Mouse (Mus musculus): ENCODE measurements around the gene Aldh1a7. TPM values are rescaled to one million over a fixed set of nuclear protein-coding genes. Genes with fewer than 3 reads are reported as not detected.

The Aldh1a7 gene
- polyA plus RNA-seq (2021): 1.4 TPM

GRCm38 (mm10) chr19:20727381-20727780, at the start of gene Aldh1a7:
TSS of gene Aldh1a7 (minus strand) at chr19:20727562.
- no peaks in the 10 kb centered on the region for H3K27me3 ChIP-seq
- ATAC-seq: peak; percentile 60
- TF ChIP-seq CTCF (IDR thresholded peaks at IDR 0.05): no peak
- in situ Hi-C loops (cut with MboI; ENCODE audit: low pct_unique_long_range_greater_than_20kb): loop anchor here (10.0 kb wide), 1 partner anchor 363 kb away; no protein-coding TSS in a partner anchor
- ChIA-PET POLR2A (no interaction called here), CTCF (interaction anchor here (0.9 to 3.7 kb wide), 5 partner anchors 9 to 280 kb away, joined by 4 to 27 read pairs (median 5); no protein-coding TSS in a partner anchor)
- no peak for DNase-seq (ENCODE audit: low read depth, low spot score)

DNA sequence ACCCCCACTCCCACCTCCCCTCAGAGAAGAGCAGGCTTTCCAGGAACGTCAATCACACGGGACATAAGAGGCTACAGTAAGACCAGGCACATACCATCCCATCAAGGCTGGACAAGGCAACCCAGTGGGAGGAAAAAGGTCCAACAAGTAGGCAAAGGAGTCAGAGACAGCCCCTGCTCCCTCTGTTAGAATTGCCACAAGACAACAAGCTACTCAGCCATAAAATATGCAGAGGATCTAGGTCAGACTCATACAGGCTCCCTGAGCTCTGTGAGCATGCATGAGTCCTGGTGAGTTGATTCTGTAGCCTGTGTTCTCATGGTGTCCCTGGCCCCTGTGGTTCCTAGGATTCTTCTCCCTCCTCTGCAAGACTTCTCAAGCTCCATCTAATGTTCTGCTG, 48.3 kb upstream of the Aldh1a7 start:
- CTCF ChIA-PET: interaction anchor here (0.6 to 2.0 kb wide), 2 partner anchors 9 to 12 kb away, joined by 3 to 12 read pairs; no protein-coding TSS in a partner anchor
- no peak for ATAC-seq
- DNase-seq (ENCODE audit: low read depth, low spot score): no peak
- H3K27me3 ChIP-seq: no peaks in the 10 kb centered on the region
- in situ Hi-C loops (cut with MboI; ENCODE audit: low pct_unique_long_range_greater_than_20kb): no loop called here
- POLR2A ChIA-PET: no interaction called here
- TF ChIP-seq CTCF (IDR thresholded peaks at IDR 0.05): no peak

- no peak for DNase-seq (ENCODE audit: low read depth, low spot score)
- POLR2A ChIA-PET: interaction anchor here (0.6 kb wide), 1 partner anchor 632 kb away, joined by 3 read pairs; no protein-coding TSS in a partner anchor
- no peak for TF ChIP-seq CTCF (IDR thresholded peaks at IDR 0.05)
- CTCF ChIA-PET: no interaction called here
- no peaks in the 10 kb centered on the region for H3K27me3 ChIP-seq
- no peak for ATAC-seq
- in situ Hi-C loops (cut with MboI; ENCODE audit: low pct_unique_long_range_greater_than_20kb): no loop called here
Observed at GRCm38 (mm10) chr19:20773941-20774340, 46.6 kb upstream of the Aldh1a7 start.

- in situ Hi-C loops (cut with MboI; ENCODE audit: low pct_unique_long_range_greater_than_20kb): loop anchor here (10.0 kb wide), 2 partner anchors 309 to 399 kb away; no protein-coding TSS in a partner anchor
- ATAC-seq (no peak), DNase-seq (ENCODE audit: low read depth, low spot score) (no peak)
- ChIA-PET CTCF (interaction anchor here (0.7 to 3.0 kb wide), 19 partner anchors 11 to 401 kb away, joined by 3 to 36 read pairs (median 4); no protein-coding TSS in a partner anchor), POLR2A (interaction anchor here (0.6 to 1.0 kb wide), 2 partner anchors 405 to 416 kb away, joined by 3 read pairs; no protein-coding TSS in a partner anchor)
- TF ChIP-seq CTCF (IDR thresholded peaks at IDR 0.05): peak; percentile 60
- peaks cover 3% of the 10 kb centered on the region for H3K27me3 ChIP-seq
Observed at GRCm38 (mm10) chr19:20764214-20764613, 36.9 kb upstream of the Aldh1a7 start.

GRCm38 (mm10) chr19:20761675-20762426, 34.5 kb upstream of the Aldh1a7 start:
- in situ Hi-C loops (cut with MboI; ENCODE audit: low pct_unique_long_range_greater_than_20kb): loop anchor here (10.0 kb wide), 2 partner anchors 307 to 397 kb away; no protein-coding TSS in a partner anchor
- ATAC-seq (no peak), DNase-seq (ENCODE audit: low read depth, low spot score) (no peak)
- POLR2A ChIA-PET: no interaction called here
- H3K27me3 ChIP-seq: peaks cover 3% of the 10 kb centered on the region
- CTCF ChIA-PET: interaction anchor here (1.0 to 1.6 kb wide), 3 partner anchors 119 to 399 kb away, joined by 3 to 6 read pairs (median 3); no protein-coding TSS in a partner anchor
- TF ChIP-seq CTCF (IDR thresholded peaks at IDR 0.05): no peak

DNA sequence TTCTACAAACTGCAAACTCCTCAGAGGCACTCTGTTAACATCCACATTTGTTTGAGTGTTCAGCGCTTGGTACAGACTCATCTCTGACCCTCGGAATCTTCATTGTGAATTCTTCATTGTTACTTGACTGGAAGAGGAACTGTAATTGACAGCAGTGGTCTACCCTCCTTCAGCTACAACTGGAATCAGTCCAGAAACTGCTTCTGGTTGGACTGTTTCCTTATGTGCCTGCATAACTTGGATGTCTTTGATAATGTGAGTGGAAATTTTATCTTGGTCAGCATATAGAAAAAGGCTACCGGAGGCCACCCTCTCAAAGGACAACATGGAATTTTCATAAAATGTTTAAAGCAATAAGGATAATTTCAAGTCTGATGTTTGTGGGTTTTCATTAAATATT, 33.8 kb upstream of the Aldh1a7 start:
- ChIA-PET POLR2A (no interaction called here), CTCF (interaction anchor here (1.6 kb wide), 1 partner anchor 312 kb away, joined by 6 read pairs; no protein-coding TSS in a partner anchor)
- ATAC-seq: no peak
- in situ Hi-C loops (cut with MboI; ENCODE audit: low pct_unique_long_range_greater_than_20kb): loop anchor here (10.0 kb wide), 2 partner anchors 306 to 396 kb away; no protein-coding TSS in a partner anchor
- TF ChIP-seq CTCF (IDR thresholded peaks at IDR 0.05): no peak
- H3K27me3 ChIP-seq: peaks cover 3% of the 10 kb centered on the region
- no peak for DNase-seq (ENCODE audit: low read depth, low spot score)

DNA sequence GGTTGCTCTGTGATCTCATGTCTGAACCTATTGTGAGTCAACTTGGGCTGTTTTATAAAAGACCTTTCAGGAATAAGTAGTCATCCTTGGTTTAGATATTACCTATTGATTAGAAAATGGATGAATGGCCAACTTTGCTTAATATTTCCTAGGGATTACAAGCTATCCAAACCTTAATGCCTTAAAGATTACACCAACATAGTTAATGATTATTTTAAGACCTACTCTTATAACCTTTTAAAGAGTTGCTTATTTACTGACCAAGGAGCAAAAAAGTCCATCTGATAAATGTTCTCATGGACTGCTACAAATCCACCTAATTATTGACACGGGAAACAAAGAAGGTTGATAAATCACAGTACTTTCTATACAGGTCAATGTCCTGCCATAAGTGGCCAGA, 17.3 kb upstream of the Aldh1a7 start:
- CTCF ChIA-PET: interaction anchor here (2.1 kb wide), 1 partner anchor 20 kb away, joined by 6 read pairs; no protein-coding TSS in a partner anchor
- POLR2A ChIA-PET: interaction anchor here (0.9 kb wide), 1 partner anchor 139 kb away, joined by 3 read pairs; no protein-coding TSS in a partner anchor
- in situ Hi-C loops (cut with MboI; ENCODE audit: low pct_unique_long_range_greater_than_20kb): no loop called here
- no peak for DNase-seq (ENCODE audit: low read depth, low spot score)
- H3K27me3 ChIP-seq: peaks cover 7% of the 10 kb centered on the region
- TF ChIP-seq CTCF (IDR thresholded peaks at IDR 0.05): no peak
- ATAC-seq: no peak

DNA sequence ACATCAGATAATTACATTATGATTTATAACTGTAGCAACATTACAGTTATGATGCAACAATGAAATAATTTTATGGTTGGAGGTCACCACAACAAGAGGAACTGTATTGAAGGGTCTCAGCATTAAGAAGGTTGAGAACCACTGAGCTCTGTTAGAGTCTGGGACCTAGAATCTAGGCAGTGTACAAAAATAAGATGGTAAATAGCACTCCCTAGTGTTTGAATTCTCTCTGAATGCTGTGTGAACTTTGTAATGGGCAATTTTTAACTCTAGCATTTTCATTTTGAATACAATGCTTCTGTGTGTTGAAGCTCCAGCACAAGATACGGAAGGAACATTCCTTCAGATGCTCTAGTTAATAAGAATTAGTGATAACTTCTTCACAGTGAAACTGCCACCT, 916 bp upstream of the Aldh1a7 start:
- no peaks in the 10 kb centered on the region for H3K27me3 ChIP-seq
- peak; percentile 83 for ATAC-seq
- no peak for DNase-seq (ENCODE audit: low read depth, low spot score)
- ChIA-PET CTCF (interaction anchor here (0.6 to 3.7 kb wide), 14 partner anchors 10 to 365 kb away, joined by 3 to 27 read pairs (median 4); no protein-coding TSS in a partner anchor), POLR2A (interaction anchor here (2.2 kb wide), 1 partner anchor 277 kb away, joined by 7 read pairs; no protein-coding TSS in a partner anchor)
- in situ Hi-C loops (cut with MboI; ENCODE audit: low pct_unique_long_range_greater_than_20kb): loop anchor here (10.0 kb wide), 1 partner anchor 363 kb away; no protein-coding TSS in a partner anchor
- peak; percentile 45 for TF ChIP-seq CTCF (IDR thresholded peaks at IDR 0.05)

DNA sequence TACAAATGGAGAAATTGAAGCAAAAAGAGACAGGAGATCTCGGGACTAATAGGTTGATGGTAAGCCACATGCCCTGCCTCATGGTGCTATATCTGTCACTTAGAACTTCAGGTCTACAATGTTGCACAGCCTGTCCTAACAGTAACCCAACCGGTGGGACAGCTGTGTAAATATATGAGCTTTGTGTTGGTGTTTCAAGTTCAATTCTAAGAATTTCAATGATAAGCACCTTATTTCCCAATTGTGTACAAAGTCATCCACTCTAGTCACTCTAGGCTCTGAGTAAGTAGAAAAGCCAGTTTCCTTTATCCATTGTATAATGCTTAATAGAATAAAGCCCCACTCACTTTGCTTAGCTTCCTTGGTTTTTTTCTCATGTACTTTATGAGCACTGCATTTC, 4.4 kb downstream of the Aldh1a7 start:
- in situ Hi-C loops (cut with MboI; ENCODE audit: low pct_unique_long_range_greater_than_20kb): loop anchor here (5.0 to 10.0 kb wide), 2 partner anchors 276 to 358 kb away; no protein-coding TSS in a partner anchor
- no peak for DNase-seq (ENCODE audit: low read depth, low spot score)
- TF ChIP-seq CTCF (IDR thresholded peaks at IDR 0.05): no peak
- ChIA-PET CTCF (no interaction called here), POLR2A (no interaction called here)
- no peak for ATAC-seq
- no peaks in the 10 kb centered on the region for H3K27me3 ChIP-seq

GRCm38 (mm10) chr19:20720298-20720697, 7.1 kb downstream of the Aldh1a7 start:
- ChIA-PET POLR2A (no interaction called here), CTCF (no interaction called here)
- no peak for TF ChIP-seq CTCF (IDR thresholded peaks at IDR 0.05)
- ATAC-seq (no peak), DNase-seq (ENCODE audit: low read depth, low spot score) (no peak)
- in situ Hi-C loops (cut with MboI; ENCODE audit: low pct_unique_long_range_greater_than_20kb): loop anchor here (5.0 to 10.0 kb wide), 2 partner anchors 273 to 355 kb away; no protein-coding TSS in a partner anchor
- no peaks in the 10 kb centered on the region for H3K27me3 ChIP-seq
